Mouse (Mus musculus) brain, embryonic 14.5 days (tissue): ENCODE measurements around the gene Wwc1. TPM values are rescaled to one million over a fixed set of nuclear protein-coding genes. Genes with fewer than 3 reads are reported as not detected.

Experiments used
- DNase-seq: peaks from one replicate; pipeline ENCODE4 v3.0.0-alpha.2; 2011; ENCODE audit warnings: low read depth
- CTCF ChIP-seq: fragments of 200-500 bp; IDR thresholded peaks from 2 replicates; pipeline ENCODE4 v1.5.1; 2012; ENCODE audit warnings: inconsistent platforms, mild to moderate bottlenecking, moderate library complexity, borderline replicate concordance; ENCODE audit not compliant: insufficient read depth, insufficient read length; ENCODE audit errors: extremely low read depth
- POLR2A ChIP-seq: fragments of 200-500 bp; IDR thresholded peaks from 2 replicates; pipeline ENCODE4 v1.6.1; 2012; ENCODE audit warnings: mild to moderate bottlenecking, inconsistent platforms, borderline replicate concordance; ENCODE audit not compliant: poor library complexity, insufficient read depth, insufficient read length, severe bottlenecking; ENCODE audit errors: extremely low read depth
- polyA plus RNA-seq: library from polyadenylated mRNA; depleted of rRNA; stranded (reverse); fragments of >200 nt; gene quantifications from 2 replicates; pipeline ENCODE4 v1.2.3, GENCODE M21; 2012

The Wwc1 gene
- polyA plus RNA-seq, 1 experiment = 45.1 TPM

DNA sequence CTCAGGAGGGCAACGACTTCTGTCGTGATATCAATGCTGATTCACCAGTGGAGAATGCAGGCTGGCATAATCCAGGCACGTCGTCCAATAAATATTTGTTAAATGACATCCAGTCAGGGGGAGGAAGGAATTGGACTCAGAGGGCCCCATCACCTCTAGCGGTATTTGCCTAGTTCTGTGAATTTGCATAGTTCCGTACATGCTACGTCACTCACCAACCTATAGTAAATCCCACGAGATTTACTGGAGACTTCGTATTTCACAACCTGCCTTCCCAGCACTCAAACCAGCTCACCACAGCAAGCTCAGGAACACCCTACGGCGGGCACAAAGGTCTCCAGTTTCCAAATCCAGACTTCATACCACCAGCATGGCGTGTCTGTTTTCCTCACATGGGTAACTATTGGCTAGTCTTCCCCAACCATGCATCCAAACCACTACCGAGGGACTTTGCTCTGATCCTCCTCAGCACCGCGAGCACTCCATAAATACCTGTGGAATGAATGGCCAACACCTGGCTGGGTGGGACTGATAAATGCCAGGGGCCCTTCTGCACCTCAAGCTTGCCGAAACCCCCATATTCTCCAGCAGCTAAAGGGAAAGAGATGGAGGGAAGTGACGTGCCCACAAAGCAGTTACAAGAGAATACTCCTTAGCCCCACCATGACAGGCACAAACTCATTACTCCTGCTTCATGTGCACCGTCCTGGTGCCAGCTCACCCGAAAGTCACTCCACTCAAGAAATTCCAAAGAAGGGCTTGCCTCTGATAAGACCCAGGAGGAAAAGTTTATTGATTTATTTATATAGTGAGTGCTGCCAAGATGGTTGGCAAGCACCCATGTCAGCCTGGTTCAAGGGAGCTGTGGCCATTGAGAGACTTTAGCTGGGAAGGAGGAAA lies 9.3 kb downstream of the Wwc1 start:
- DNase-seq = no peak
- TF ChIP-seq CTCF (no peak), POLR2A (no peak)

GRCm38 (mm10) chr11:35968291-35968690 lies 12.0 kb downstream of the Wwc1 start:
- TF ChIP-seq CTCF (no peak), POLR2A (no peak)
- no peak for DNase-seq

GRCm38 (mm10) chr11:35963981-35964549 lies 16.3 kb downstream of the Wwc1 start:
- DNase-seq = no peak
- no peak for TF ChIP-seq CTCF
- no peak for TF ChIP-seq POLR2A

GRCm38 (mm10) chr11:35963554-35963953 lies 16.8 kb downstream of the Wwc1 start:
- TF ChIP-seq POLR2A (no peak), CTCF (no peak)
- DNase-seq = no peak

- no peak for TF ChIP-seq POLR2A
- TF ChIP-seq CTCF = no peak
- no peak for DNase-seq
Observed at GRCm38 (mm10) chr11:35962431-35962830, 17.9 kb downstream of the Wwc1 start.

DNA sequence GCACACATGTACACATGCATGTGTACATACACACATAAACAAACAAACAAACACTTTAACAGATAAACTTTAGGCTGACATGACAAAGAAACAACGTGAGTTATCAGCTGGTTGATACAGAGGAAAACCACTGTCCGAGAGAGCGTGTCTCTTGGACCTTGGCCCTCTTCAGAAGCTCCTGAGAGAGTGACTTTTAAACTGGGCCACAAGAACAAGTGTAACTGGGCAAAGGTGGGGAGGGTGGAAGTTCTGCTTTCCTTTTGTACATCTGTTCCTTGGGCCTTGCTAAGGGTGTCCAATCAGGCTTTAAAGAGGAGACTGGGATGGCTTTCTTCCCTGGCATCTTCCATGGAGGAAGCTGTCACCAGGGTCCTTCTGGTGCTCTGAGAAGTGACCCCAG lies 21.1 kb downstream of the Wwc1 start:
- TF ChIP-seq POLR2A (no peak), CTCF (no peak)
- no peak for DNase-seq

DNA sequence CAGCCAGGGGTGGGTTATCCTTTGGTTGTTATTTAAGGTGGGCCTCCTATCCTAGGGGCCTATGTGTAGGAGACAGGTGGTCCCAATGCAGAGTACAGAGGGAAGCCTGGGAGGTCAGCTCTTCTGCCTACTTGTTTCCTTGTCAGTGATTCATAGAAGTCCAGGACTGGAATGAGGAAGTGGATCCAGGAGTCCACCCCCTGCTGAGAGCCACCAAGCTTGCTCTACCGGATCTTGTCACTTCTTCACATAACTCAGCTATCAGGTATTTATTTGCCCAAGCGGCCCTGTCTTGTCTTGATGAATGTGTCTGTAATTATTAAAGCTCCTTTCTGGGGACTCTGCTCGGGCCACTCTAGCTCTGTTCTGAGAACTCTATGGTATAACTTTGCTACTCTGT lies 24.8 kb downstream of the Wwc1 start:
- DNase-seq = no peak
- TF ChIP-seq POLR2A (no peak), CTCF (no peak)

DNA sequence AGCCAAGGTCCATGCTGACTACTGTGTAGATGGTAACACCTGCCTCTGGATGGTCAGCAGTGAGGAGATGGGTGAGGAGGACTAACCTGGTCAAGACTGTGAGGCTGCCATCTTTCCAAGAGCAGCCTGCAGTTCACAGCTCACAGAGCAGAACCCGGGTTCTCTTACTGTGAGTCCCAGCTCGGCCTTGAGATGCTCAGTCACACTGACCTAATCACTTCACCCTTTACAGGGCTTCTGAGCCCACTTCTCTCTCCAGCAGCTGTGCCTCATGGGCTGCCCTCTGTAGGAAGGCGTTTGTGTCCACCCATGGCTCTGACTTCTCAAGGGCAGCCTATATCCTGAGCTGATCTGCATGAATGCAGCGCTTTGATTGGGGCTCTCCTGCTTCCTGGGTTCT lies 27.1 kb downstream of the Wwc1 start:
- TF ChIP-seq POLR2A (no peak), CTCF (no peak)
- DNase-seq = no peak

DNA sequence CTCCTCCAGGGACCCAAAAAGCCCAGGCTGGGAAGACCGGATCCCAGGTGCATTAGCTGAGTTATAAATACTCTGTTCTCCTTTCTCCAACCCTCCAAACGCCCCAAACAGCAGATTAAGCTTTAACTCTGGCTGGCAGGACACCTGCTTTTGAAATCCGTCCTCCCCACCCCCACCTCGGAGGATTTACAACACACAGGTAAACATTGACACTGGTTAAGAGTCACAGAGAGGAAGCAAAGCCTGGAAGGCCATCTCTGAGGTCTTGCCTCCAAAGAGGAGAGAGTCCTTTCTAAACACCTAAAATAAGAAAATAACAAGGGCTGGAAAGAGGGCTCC lies 28.6 kb downstream of the Wwc1 start:
- TF ChIP-seq CTCF = no peak
- no peak for TF ChIP-seq POLR2A
- no peak for DNase-seq

- TF ChIP-seq POLR2A (no peak), CTCF (no peak)
- no peak for DNase-seq
Observed at GRCm38 (mm10) chr11:35951058-35951726, 29.1 kb downstream of the Wwc1 start.

DNA sequence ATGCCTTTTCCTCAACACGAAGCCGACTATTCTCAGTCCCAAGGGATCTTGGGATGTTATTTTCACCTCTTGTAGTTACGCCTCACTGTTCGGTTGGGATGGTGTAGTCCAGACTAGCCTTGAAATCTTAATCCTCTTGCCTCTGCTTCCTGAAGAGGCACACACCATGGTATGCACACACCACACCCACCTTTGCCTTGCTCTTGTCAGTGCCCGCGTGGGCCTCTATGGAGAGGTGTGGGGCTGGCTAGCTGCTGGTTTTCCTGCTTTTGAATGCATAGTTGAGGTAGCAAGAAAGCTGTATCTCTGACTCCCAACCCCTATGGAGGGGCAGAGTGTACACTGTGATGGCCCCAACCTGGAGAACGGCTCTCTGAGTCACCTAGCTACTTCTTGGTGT lies 29.9 kb downstream of the Wwc1 start:
- no peak for TF ChIP-seq CTCF
- no peak for TF ChIP-seq POLR2A
- no peak for DNase-seq

GRCm38 (mm10) chr11:35950011-35950410 lies 30.3 kb downstream of the Wwc1 start:
- no peak for DNase-seq
- TF ChIP-seq POLR2A (no peak), CTCF (no peak)

- no peak for TF ChIP-seq CTCF
- TF ChIP-seq POLR2A = no peak
- peak; percentile 78 for DNase-seq
Observed at GRCm38 (mm10) chr11:35948457-35948881, 31.9 kb downstream of the Wwc1 start.
